Mouse (Mus musculus): ENCODE measurements around the gene Snrpb2. TPM values are rescaled to one million over a fixed set of nuclear protein-coding genes. Genes with fewer than 3 reads are reported as not detected.

The Snrpb2 gene
- polyA plus RNA-seq, 1 experiment from 2014 or later, result 97.3 TPM

- H3K9me3 ChIP-seq, result no peaks in the 10 kb centered on the region
- H3K27me3 ChIP-seq, result no peaks in the 10 kb centered on the region
- H3K27ac ChIP-seq, result no peak overlapping the region
- 73% methylated on average over 4 of the region's 4 CpGs for WGBS
- no peak overlapping the region for H3K4me2 ChIP-seq (replicated peaks)
- no peak overlapping the region for H3K4me3 ChIP-seq
- no peak overlapping the region for H3K9ac ChIP-seq
- ATAC-seq (ENCODE audit: low FRiP score, low read depth), result no peak
- no peaks in the 10 kb centered on the region for H3K4me1 ChIP-seq
- no peaks in the 10 kb centered on the region for H3K36me3 ChIP-seq
Observed at GRCm38 (mm10) chr2:143114716-143115115, 51.9 kb downstream of the Snrpb2 start.

- Histone ChIP-seq H3K4me2 (replicated peaks) (no peak overlapping the region), H3K27me3 (no peaks in the 10 kb centered on the region), H3K9ac (no peak overlapping the region), H3K9me3 (no peaks in the 10 kb centered on the region), H3K4me3 (no peak overlapping the region), H3K4me1 (no peaks in the 10 kb centered on the region), H3K27ac (no peak overlapping the region), H3K36me3 (no peaks in the 10 kb centered on the region)
- no peak for ATAC-seq (ENCODE audit: low FRiP score, low read depth)
- WGBS, result 71% methylated on average over 3 of the region's 3 CpGs
Observed at GRCm38 (mm10) chr2:143117453-143117852, 54.6 kb downstream of the Snrpb2 start.

GRCm38 (mm10) chr2:143118221-143118620 is 55.4 kb downstream of the Snrpb2 start:
- Histone ChIP-seq H3K27me3 (no peaks in the 10 kb centered on the region), H3K9ac (no peak overlapping the region), H3K27ac (no peak overlapping the region), H3K9me3 (no peaks in the 10 kb centered on the region), H3K4me1 (no peaks in the 10 kb centered on the region), H3K4me2 (replicated peaks) (no peak overlapping the region), H3K36me3 (no peaks in the 10 kb centered on the region), H3K4me3 (no peak overlapping the region)
- no peak for ATAC-seq (ENCODE audit: low FRiP score, low read depth)
- WGBS, result 80% methylated on average over 7 of the region's 7 CpGs

Other genes with a start within 250 kb of the Snrpb2 start
- 9.6 and 11.2 TPM in 2 replicates for gene Kif16b, start 161.5 kb upstream of the Snrpb2 start, polyA plus RNA-seq (2015; fragmentation: Nextera tagmentation; extraction: Ambion mirVana)
- 15.4 and 15.7 TPM in 2 replicates for gene Otor, start 15.4 kb downstream of the Snrpb2 start, polyA plus RNA-seq (2015; fragmentation: Nextera tagmentation; extraction: Ambion mirVana)